Mouse (Mus musculus) heart, embryonic 14.5 days (tissue): ENCODE results near the gene Zbtb9. TPM values are rescaled to one million over a fixed set of nuclear protein-coding genes. Genes with fewer than 3 reads are reported as not detected.

Experiments
- ATAC-seq: fragments of 200-750 bp; cut with Nextera tagmentation; 2 replicates; pipeline ENCODE4 v1.8.0; 2017; ENCODE audit warnings: low read depth, moderate TSS enrichment; ENCODE audit not compliant: insufficient number of reproducible peaks, insufficient read depth, low FRiP score
- H3K27ac ChIP-seq, 2 experiments: fragments of 200-500 bp in 1 of 2; fragments of 300-500 bp in 1 of 2; sonication (generic) in 1 of 2; replicated peaks in 1 of 2; 2 replicates each; pipeline ENCODE4 v1.5.1; 2012 to 2014; ENCODE audit warnings: low read depth in 2 of 2, low read length in 2 of 2, control low read depth in 1 of 2, mild to moderate bottlenecking in 1 of 2, mixed read lengths in 1 of 2; ENCODE audit not compliant: control insufficient read depth in 1 of 2, insufficient read depth in 1 of 2
- H3K27me3 ChIP-seq: fragments of 300-500 bp; sonication (generic); 2 replicates; pipeline ENCODE4 v1.6.1; 2014; ENCODE audit warnings: mild to moderate bottlenecking, low read length, control low read depth; ENCODE audit not compliant: control insufficient read depth, insufficient read depth
- H3K36me3 ChIP-seq: fragments of 300-500 bp; sonication (generic); 2 replicates; pipeline ENCODE4 v1.6.1; 2014; ENCODE audit warnings: mild to moderate bottlenecking, control low read depth, low read length, mixed read lengths; ENCODE audit not compliant: control insufficient read depth, insufficient read depth
- H3K4me1 ChIP-seq, 2 experiments: fragments of 200-500 bp in 1 of 2; fragments of 300-500 bp in 1 of 2; sonication (generic) in 1 of 2; 2 replicates each; pipeline ENCODE4 v1.6.1; 2012 to 2014; ENCODE audit warnings: low read length in 2 of 2, control low read depth in 1 of 2, mixed read lengths in 1 of 2; ENCODE audit not compliant: control insufficient read depth in 2 of 2, insufficient read depth in 2 of 2
- H3K4me2 ChIP-seq: fragments of 300-500 bp; sonication (generic); 2 replicates; pipeline ENCODE4 v1.6.1; 2014; ENCODE audit warnings: mild to moderate bottlenecking, low read length
- H3K4me3 ChIP-seq, 2 experiments: fragments of 200-500 bp in 1 of 2; fragments of 300-500 bp in 1 of 2; sonication (generic) in 1 of 2; 2 replicates each; pipeline ENCODE4 v1.5.1; 2012 to 2014; ENCODE audit warnings: low read length in 2 of 2, mild to moderate bottlenecking in 2 of 2, control low read depth in 1 of 2, low read depth in 1 of 2, moderate library complexity in 1 of 2; ENCODE audit not compliant: control insufficient read depth in 1 of 2, insufficient read depth in 1 of 2
- H3K9ac ChIP-seq: fragments of 300-500 bp; sonication (generic); 2 replicates; pipeline ENCODE4 v1.6.1; 2014; ENCODE audit warnings: mild to moderate bottlenecking, low read length
- H3K9me3 ChIP-seq: fragments of 300-500 bp; sonication (generic); 2 replicates; pipeline ENCODE4 v1.6.1; 2016; ENCODE audit warnings: low read length, control low read depth; ENCODE audit not compliant: control insufficient read depth
- WGBS: fragments of 180-500 bp; shearing (Covaris S2); extraction: QIAGEN DNeasy Blood & Tissue Kit; methylation state at CpG from one replicate; pipeline ENCODE4 v1.1.7; 2014; 5-methylcytosine and 5-hydroxymethylcytosine counted together
- polyA plus RNA-seq: library from polyadenylated mRNA; unstranded; fragments of >200 nt; fragmentation: Nextera tagmentation; extraction: Ambion mirVana; gene quantifications from 2 replicates; pipeline ENCODE4 v1.2.1, GENCODE M21; 2014

Gene Zbtb9
- polyA plus RNA-seq, 1 experiment from 2014 or later, result 6.8 TPM

- ATAC-seq, result no peak
- peak within 1 kb of the TSS; percentile 98 for H3K9ac ChIP-seq
- H3K9me3 ChIP-seq, result no peaks in the 10 kb centered on the region
- no peaks in the 10 kb centered on the region for H3K27me3 ChIP-seq
- peak within 1 kb of the TSS; percentile 84 to 86 for H3K4me3 ChIP-seq
- H3K27ac ChIP-seq, result peak within 1 kb of the TSS; percentile 83 to 84
- peaks cover 26% of the 10 kb centered on the region for H3K36me3 ChIP-seq
- H3K4me1 ChIP-seq, result peaks cover 12 to 18% of the 10 kb centered on the region in 2 experiments; a peak in 3 of 4 replicates
- H3K4me2 ChIP-seq, result peak within 1 kb of the TSS; percentile 94
- 55% methylated on average over 2 of the region's 4 CpGs for WGBS
These were observed 55.9 kb downstream of the Zbtb9 start, which contains the start of gene Bak1 for GRCm38 (mm10) chr17:27028909-27029308. Gene Bak1, minus strand, starts transcription at chr17:27029009.

GRCm38 (mm10) chr17:27029431-27029830, 56.5 kb downstream of the Zbtb9 start:
- Histone ChIP-seq H3K9me3 (no peaks in the 10 kb centered on the region), H3K27me3 (no peaks in the 10 kb centered on the region), H3K4me3 (no peak overlapping the region), H3K27ac (no peak overlapping the region), H3K4me1 (peaks cover 12 to 18% of the 10 kb centered on the region in 2 experiments; a peak in 3 of 4 replicates), H3K9ac (no peak overlapping the region), H3K4me2 (no peak overlapping the region), H3K36me3 (peaks cover 22% of the 10 kb centered on the region)
- 85% methylated on average over 14 of the region's 14 CpGs for whole genome bisulfite sequencing
- ATAC-seq, result no peak

- Histone ChIP-seq H3K4me2 (no peak overlapping the region), H3K36me3 (peaks cover 8% of the 10 kb centered on the region), H3K4me3 (no peak overlapping the region), H3K27me3 (no peaks in the 10 kb centered on the region), H3K4me1 (peaks cover 12 to 18% of the 10 kb centered on the region in 2 experiments; a peak in 3 of 4 replicates), H3K9ac (no peak overlapping the region), H3K9me3 (no peaks in the 10 kb centered on the region), H3K27ac (no peak overlapping the region)
- ATAC-seq, result no peak
- 89% methylated on average over 4 of the region's 4 CpGs for WGBS
These were observed 57.9 kb downstream of the Zbtb9 start for GRCm38 (mm10) chr17:27030896-27031295.

- Histone ChIP-seq H3K36me3 (no peaks in the 10 kb centered on the region), H3K9ac (peak overlapping the region; percentile 49; the same call in 1 of the 2 replicates), H3K9me3 (no peaks in the 10 kb centered on the region), H3K27ac (no peak overlapping the region), H3K4me3 (peak overlapping the region in 1 of 2 experiments; percentile 19; a peak in 1 of 4 replicates), H3K4me2 (peak overlapping the region; percentile 54), H3K27me3 (no peaks in the 10 kb centered on the region), H3K4me1 (peaks cover 12% of the 10 kb centered on the region in 2 experiments; a peak in 3 of 4 replicates)
- 55% methylated on average over 7 of the region's 7 CpGs for WGBS
- no peak for ATAC-seq
These were observed 59.4 kb downstream of the Zbtb9 start for GRCm38 (mm10) chr17:27032328-27032727.

GRCm38 (mm10) chr17:27032869-27033268, 59.9 kb downstream of the Zbtb9 start:
- Histone ChIP-seq H3K4me1 (peaks cover 9 to 10% of the 10 kb centered on the region in 2 experiments; a peak in 3 of 4 replicates), H3K4me3 (peak overlapping the region in 1 of 2 experiments; percentile 19; a peak in 2 of 4 replicates), H3K27ac (no peak overlapping the region), H3K4me2 (peak overlapping the region; percentile 54), H3K36me3 (no peaks in the 10 kb centered on the region), H3K27me3 (no peaks in the 10 kb centered on the region), H3K9ac (peak overlapping the region; percentile 49; the same call in 1 of the 2 replicates), H3K9me3 (no peaks in the 10 kb centered on the region)
- ATAC-seq, result 0 out of 2 replicates have a peak, but pooled peaks have one; percentile 27
- 1% methylated on average over 14 of the region's 14 CpGs for WGBS

GRCm38 (mm10) chr17:27036465-27036864, 63.5 kb downstream of the Zbtb9 start:
- Histone ChIP-seq H3K4me1 (peaks cover 30 to 35% of the 10 kb centered on the region in 2 experiments; a peak in 3 of 4 replicates), H3K9ac (no peak overlapping the region), H3K4me3 (no peak overlapping the region), H3K36me3 (no peaks in the 10 kb centered on the region), H3K27ac (peak overlapping the region; percentile 32 to 53; a peak in 2 of 4 replicates), H3K9me3 (no peaks in the 10 kb centered on the region), H3K4me2 (no peak overlapping the region), H3K27me3 (no peaks in the 10 kb centered on the region)
- 62% methylated on average over 7 of the region's 7 CpGs for WGBS
- no peak for ATAC-seq

- no peaks in the 10 kb centered on the region for H3K27me3 ChIP-seq
- H3K9ac ChIP-seq, result no peak overlapping the region
These were observed 65.5 kb downstream of the Zbtb9 start for GRCm38 (mm10) chr17:27038335-27039050.

More at GRCm38 (mm10) chr17:27038335-27039050, 65.5 kb downstream of the Zbtb9 start:
- H3K27ac ChIP-seq, result no peak overlapping the region
- H3K9me3 ChIP-seq, result no peaks in the 10 kb centered on the region
- H3K36me3 ChIP-seq, result no peaks in the 10 kb centered on the region
- no peak overlapping the region for H3K4me3 ChIP-seq
- 0 out of 2 replicates have a peak overlapping the region, but pooled peaks have one; percentile 4 for H3K4me2 ChIP-seq
- ATAC-seq, result no peak
- 27% methylated on average over 18 of the region's 18 CpGs for WGBS
- peaks cover 23 to 32% of the 10 kb centered on the region in 2 experiments; a peak in 3 of 4 replicates for H3K4me1 ChIP-seq
